Mouse (Mus musculus) 3T3-L1 (cell line): ENCODE measurements at regions not wholly inside any gene's neighbourhood (a gene's known extent, or its start where the extent isn't known, plus 50 kb on each side); places are given as distances from the start of the nearest gene placed in this dataset.

Experiments
- DNase-seq: peaks from one replicate; pipeline ENCODE4 v3.0.0-alpha.2; 2015; ENCODE audit warnings: low read depth, low spot score

DNA sequence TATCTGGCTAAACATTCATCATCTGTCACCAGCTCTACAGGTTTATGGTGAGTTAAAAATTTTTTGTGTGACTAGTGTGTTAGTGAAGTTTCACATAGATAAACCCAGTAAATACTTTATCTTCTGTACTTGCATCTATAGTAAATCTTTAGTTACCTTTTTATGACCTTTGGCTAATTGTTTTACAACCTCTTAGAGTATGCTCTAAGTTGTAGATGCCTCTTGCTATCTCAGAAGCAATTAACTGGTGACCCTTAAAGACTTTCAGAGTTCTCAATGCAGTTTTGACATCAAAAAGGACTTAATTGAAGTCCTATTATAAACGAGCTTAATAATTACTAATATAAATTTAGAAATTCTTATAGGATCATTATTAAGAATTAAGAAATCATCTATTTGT is 265.6 kb downstream of the Hivep2 start:
- no peak for DNase-seq

DNA sequence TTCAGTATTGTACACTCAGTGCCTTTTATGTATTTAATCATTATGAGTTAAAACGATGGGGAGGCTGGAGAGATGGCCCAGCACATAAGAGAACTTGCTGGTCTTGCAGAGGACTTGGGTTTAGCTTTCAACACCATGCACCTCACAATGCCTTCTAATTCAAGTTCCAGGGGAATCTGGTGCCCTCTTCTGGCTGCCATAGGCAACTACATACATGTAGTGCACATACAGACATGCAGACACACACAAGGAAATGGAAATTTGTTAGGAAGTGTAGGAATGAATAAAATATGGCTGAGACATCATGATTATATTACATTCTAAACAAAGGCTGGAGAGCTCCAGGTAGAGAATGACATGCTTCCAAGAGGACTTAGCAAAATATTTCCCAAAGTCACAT is 251.4 kb downstream of the Hivep2 start:
- DNase-seq, result no peak

- no peak for DNase-seq
Measured at GRCm38 (mm10) chr10:14216191-14216992, 250.5 kb downstream of the Hivep2 start.

GRCm38 (mm10) chr10:14215512-14215911 is 249.6 kb downstream of the Hivep2 start:
- peak; percentile 23 for DNase-seq

GRCm38 (mm10) chr10:14213536-14213935 is 247.7 kb downstream of the Hivep2 start:
- no peak for DNase-seq

DNA sequence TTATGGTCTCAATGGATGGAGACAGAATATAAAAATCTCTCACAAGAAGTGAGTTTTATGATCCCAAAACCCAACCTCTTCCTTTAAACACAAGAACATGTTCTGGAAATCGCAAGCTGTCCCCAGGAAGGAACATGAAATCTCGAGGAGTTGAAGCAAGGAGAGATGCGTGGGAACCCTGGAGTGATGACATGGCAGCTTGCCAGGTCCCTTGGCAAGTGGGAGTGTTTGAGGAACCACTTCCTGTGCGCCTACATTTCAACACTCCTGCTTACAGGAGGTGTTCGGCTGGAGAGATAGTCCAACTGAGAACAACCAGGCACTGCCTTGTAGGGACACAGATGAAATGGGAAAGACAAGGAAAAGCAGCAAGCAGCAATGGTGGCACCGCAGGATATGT is 246.1 kb downstream of the Hivep2 start:
- peak; percentile 44 for DNase-seq

DNA sequence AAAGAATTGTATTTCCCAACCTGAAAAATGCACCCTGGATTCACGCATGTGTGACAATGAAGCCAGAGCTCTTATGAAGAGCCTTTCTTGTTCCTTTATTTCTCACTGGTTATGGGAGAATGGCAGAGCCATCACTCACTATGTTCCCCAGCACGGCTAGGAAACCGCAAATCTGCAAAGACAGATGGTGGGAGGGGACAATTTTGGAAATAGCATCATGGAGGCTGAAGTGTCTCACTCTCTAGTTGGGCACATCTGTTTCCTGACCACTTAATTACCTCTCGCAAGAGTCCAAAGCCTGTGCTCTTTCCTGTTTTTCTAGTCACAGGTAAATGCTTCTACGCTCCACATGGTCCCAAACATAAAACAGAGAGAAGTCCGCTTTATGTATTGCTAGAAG is 245.6 kb downstream of the Hivep2 start:
- DNase-seq, result no peak

DNA sequence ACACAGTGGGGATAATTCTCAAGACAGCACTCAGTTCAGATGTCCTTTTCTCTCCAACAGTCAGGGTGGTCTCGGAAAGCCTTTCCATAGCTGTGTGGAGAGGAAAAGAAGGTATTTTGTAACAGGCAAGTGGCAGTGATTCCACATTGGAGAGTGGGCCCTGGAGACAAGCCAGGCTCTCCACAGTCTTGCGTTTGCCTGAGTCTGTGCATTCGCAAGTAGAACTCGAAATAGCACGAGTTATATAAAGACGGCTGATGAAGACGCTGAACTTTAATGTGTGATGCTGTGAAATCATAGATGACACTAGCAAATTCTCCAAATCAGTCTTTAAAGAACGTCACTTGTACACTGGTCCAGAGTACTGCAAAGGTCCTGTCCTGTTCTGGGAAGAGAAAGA is 244.6 kb downstream of the Hivep2 start:
- no peak for DNase-seq

- no peak for DNase-seq
Measured at GRCm38 (mm10) chr10:14210045-14210444, 244.2 kb downstream of the Hivep2 start.

DNA sequence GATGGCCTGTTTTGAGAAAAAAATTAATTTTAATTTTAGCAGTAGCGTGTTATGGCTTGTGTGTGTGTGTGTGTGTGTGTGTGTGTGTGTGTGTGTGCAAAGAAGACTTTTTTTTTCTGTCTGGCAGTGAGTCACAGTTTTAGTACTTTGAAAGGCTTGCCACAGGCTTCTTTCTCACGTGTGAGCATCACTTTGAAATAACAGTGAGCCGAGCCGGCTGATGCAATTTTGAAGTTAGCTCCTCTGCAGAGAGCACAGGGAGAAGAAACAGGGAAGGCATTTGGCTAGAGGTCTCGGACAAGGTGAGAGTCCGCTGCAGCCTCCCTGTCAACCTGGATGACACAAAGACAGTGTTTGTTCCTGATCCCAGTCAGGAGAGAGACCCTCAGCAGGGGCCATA is 242.3 kb downstream of the Hivep2 start:
- DNase-seq, result peak; percentile 68

GRCm38 (mm10) chr10:14207616-14208015 is 241.7 kb downstream of the Hivep2 start:
- DNase-seq, result peak; percentile 65

DNA sequence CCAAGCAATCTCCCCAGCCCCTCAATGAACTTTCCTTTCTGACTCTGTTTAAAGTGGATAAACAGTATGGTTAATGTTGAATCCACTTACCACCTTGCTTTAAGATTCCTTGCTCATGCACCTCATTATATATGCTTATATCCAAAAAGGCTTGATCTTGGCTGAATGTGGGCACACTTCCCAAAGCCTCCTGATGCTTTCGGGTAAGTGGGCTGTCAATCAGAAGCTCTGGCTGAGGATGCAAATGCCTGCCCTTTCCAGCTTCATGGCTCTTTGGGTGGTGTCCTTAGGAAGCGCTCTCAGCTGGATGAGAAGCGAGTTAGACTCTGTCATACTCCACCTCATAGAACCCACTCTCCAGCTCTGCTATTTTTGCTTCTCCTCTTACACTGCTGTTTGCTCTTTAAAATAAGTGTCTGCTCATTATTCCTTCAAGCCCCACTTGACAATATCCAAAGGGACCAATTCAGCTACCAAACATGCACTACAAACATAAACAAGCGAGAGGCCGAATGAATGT is 241.2 kb downstream of the Hivep2 start:
- DNase-seq, result no peak
